Mouse (Mus musculus) CD8-positive naive resting alpha-beta T cell, adult 2 months (primary cell): ENCODE measurements at regions not wholly inside any gene's neighbourhood (a gene's known extent, or its start where the extent isn't known, plus 50 kb on each side); places are given as distances from the start of the nearest gene placed in this dataset.
A peak's percentile ranks its signal among the peaks of the same experiment; 100 is the strongest.

Source experiments
- DNase-seq, 2 experiments: peaks; one replicate each; pipeline ENCODE4 v3.0.0; 2022; ENCODE audit warnings: low read depth in 2 of 2, low spot score in 2 of 2

DNA sequence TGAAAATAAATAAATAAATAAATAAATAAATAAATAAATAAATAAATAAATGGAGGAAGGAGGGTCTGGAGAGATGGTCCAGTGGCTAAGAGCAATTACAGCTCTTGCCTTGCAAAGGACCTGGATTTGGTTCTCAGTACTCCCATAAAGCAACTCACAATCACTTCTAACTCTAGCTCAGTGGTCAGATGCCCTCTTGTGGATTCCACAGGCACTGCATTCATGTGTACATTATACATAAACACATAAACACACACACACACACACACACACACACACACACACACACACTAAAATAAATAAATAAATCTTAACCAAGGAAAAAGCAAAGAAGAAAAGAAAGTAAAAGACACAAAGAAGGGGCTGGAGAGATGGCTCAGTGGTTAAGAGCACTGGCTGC lies 74.2 kb upstream of the Dhx40 start:
- DNase-seq, result peak in 1 of 2 experiments; percentile 11

- no peak for DNase-seq
Measured at GRCm38 (mm10) chr11:86879356-86879905, 71.9 kb upstream of the Dhx40 start.

- DNase-seq, result no peak
Measured at GRCm38 (mm10) chr11:86878327-86879065, 71.0 kb upstream of the Dhx40 start.

DNA sequence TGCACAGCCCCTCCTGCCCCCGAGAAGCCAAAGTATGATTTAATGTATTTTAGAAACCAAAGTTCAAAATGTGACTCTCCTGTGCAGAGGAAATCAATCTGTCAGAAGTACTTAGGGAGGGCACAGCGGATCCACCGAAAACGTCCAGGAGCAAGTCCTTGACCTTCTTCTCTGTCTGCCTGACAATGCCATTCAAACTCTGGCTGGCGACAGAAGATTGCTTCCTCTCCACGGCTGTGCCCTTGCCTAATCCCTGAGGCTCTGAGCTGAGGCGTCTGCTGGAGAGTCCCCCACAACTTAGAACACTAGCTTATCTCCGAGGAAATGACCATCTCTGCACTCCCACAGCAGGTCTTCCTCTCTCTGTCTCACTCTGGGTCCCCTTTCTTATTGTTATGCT lies 69.0 kb upstream of the Dhx40 start:
- DNase-seq, result no peak

DNA sequence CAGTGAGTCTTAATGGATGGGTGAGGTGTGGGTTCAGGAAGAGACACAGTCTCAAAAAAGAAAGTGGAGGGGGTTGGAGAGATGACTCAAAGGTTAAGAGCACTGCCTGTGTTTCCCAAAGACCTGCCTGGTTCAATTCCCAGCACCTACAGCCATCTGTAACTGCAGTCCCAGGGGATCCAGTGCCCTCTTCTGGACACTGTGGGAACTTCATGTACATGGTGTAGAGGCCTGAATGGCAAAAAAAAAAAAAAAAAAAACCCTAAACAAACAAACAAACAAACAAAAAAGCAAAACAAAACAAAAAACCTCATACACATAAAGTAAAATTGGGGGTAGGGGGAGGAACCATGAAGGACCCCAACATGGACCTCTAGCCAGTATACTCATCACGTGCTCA lies 68.2 kb upstream of the Dhx40 start:
- DNase-seq, result no peak

GRCm38 (mm10) chr11:86874666-86875295 lies 67.2 kb upstream of the Dhx40 start:
- DNase-seq, result no peak

DNA sequence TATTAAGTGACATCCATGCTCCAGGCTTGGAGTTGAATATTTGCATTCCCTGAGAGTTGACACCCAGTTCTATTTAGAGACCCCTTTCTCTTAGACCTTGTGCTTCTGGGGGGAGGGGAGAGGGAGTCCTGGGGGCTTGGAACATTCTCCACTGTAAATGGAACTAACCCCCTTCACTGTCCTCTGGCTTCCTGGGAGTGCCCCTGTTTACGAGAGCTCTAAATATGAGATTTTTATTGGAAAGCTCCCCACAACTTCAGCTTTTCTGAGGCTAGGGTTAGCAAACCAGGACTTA lies 65.8 kb upstream of the Dhx40 start:
- no peak for DNase-seq

DNA sequence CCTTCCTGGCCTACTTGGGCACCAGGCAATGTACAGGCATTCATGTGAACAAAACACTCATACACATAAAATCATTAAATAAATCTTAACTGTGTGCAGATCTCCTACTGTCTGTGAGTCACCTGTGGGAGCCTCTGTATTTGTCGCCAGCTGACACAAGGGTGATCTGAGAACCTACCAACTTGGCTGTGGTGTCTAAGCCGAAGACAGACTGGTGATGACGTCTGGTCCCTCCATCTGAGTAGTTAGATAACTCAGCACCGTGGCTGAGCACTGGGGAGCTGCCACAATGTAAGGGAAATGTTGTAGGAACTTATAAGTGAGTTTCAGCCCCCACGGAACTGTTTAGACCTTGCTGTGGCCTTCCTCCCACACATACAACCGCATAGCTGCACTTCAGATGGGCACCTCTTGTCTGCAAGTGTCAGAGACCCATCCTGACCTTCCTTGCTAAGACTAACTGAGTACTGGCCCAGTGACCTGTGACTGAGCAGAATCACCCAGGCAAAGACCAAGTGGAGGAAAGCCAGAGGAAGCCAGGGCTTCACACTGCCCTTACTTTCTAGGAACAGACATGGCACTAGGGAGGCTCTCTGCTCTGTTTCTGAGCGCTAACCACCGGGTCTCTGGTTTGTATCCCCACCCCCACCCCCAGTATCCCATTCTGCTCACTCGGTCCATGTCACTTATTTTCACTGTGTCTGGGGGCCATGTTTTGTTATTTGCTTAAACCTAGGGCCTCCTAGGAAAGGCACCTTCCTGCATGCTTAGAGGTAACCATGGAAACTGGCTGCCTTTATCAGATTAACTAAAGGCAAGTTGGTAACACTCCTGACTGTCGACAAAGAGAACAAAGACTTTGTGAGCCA lies 65.2 kb upstream of the Dhx40 start:
- DNase-seq, result no peak

DNA sequence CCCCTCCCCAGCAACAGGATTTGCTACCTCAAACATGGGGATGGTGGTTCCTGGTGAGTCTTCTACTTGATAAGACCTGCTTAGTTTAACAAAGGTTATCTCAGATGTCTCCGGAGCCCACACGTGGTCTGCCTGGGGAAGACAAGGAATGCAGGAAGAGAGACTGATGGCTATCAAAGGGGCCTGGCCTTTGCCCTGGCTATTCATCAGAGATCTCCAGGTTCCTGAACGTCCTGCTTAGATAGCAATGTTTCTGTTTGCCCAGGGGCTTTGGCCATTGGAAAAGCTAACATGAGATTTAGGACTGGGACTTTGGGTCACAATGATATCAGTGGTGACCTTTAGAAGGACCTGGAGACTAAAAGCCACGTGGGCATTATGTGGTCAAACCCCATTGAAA lies 64.2 kb upstream of the Dhx40 start:
- no peak for DNase-seq

GRCm38 (mm10) chr11:86870486-86871165 lies 63.1 kb upstream of the Dhx40 start:
- no peak for DNase-seq

DNA sequence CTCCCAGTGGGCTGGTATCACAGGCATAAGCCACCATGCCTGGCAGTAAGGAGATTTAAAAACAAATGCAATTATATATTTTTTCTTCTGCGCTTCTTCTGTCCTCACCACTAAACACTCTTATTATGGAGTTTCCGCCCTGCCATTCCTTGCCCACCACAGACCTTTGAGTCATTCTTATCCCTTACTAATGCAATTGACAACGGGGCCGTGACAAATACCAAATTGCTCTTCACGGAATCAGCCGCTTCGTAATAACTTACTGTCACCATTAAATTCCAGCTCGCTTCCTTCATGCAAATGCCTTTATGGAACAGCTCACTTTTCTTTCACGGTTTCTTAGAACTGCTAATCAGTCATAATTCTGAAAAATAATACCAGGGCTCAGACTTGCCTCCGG lies 59.4 kb upstream of the Dhx40 start:
- no peak for DNase-seq

DNA sequence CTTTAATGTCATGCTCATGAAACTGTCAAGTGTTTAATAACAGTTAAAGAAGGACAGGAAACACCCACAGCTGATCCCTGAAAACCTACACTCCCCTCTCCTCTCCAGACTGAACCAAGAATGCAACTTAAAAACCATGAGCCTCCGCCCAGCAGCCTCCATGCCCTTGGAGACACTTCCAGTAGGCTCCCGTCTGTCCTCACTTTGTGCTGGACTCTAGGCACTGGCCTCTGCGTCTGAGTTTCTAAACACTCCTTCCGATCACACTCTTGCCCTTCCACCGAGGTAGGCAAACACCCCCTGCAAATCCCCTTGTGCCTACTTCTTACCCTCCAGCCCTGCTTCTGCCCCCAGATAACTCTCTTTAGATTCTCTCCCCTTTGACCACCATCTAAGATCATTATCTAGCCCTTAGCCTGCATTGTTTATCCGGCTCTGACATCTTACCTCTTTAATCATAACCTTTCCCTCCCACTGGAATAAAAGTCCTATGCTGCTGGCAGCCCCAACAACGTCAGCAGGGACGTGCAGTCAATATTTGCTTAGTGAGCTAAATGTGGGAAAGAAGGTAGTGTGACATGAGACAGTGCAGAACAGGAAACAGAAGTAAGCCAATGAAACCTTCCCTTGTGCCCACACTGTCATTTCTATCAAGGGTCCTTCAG lies 52.5 kb upstream of the Dhx40 start:
- DNase-seq, result no peak

DNA sequence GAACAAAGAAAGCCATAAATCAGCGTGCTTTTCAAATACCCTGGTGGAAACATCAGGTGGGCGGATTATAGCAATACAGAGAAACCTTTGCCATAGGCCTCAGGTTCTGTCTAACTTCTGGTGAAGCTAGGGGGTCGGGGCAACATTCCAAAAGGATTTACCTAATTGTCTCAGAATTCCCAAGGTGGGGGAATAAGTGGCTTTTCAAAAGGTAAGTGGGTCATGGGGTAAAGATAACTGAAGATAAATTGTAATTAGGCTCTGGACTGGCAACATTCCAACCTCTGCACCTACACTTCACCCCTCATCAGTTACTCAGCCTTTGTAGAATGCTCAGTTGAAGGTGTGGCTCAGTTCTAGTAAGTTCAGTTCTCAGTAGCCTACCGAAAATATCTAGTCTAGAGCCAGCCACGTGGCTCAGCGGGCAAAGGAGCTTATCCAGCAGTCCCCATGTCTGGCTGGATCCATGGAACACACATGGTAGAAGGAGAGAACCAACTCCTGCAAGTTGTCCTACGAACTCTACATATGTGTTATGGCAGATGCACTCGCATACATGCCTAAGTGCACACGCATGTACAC lies 51.8 kb upstream of the Dhx40 start:
- no peak for DNase-seq

DNA sequence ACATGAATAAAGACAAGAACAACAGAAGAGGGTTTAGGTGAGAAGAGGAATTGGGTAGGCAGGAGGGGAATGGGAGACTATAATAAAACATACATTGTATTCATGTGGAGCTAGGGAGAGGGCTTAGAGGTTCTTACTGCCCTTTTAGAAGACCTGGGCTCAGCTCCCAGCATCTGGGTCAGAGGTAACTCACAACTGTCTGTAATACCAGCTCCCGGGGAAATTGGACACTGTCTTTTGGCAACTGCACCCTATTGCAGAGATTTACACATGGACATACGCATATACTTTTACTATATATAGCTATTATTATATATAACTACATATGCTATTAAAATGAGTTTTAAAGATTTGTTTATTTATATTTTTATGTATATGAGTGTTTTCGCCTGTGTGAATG lies 50.7 kb upstream of the Dhx40 start:
- no peak for DNase-seq
